Comparison of ENCODE assay signal across 8 mouse cellular contexts in genomic region chr19:47292451-47292951, GRCm38 (mm10).
A peak's percentile ranks its signal among the peaks of the same experiment; 100 is the strongest.
DNase-seq lines count a peak whose midpoint lies in the region; ATAC-seq and TF ChIP-seq lines count a peak whose summit lies in the region.

No protein-coding gene starts in this region.

- H3K36me3 ChIP-seq in intestine, postnatal 0 days (ENCODE audit: control insufficient read depth, insufficient read depth): no peaks in the 10 kb centered on the region; the same call in 1 of the 2 replicates
- no peaks in the 10 kb centered on the region for H3K36me3 ChIP-seq in forebrain, embryonic 12.5 days (replicated peaks)

- no peak overlapping the region for H3K4me2 ChIP-seq in intestine, postnatal 0 days (replicated peaks; ENCODE audit: low read depth)
- H3K4me2 ChIP-seq in forebrain, embryonic 12.5 days: no peak overlapping the region

- H3K27ac ChIP-seq in intestine, postnatal 0 days (ENCODE audit: low read depth, low read length): peak overlapping the region; percentile 62
- no peak overlapping the region for H3K27ac ChIP-seq in forebrain, embryonic 12.5 days

- TF ChIP-seq CTCF in intestine, postnatal 0 days (IDR thresholded peaks at IDR 0.05; ENCODE audit: low read depth): no peak

- H3K4me3 ChIP-seq in intestine, postnatal 0 days (ENCODE audit: low read depth, low read length): no peak overlapping the region
- H3K4me3 ChIP-seq in forebrain, embryonic 12.5 days (replicated peaks): no peak overlapping the region

- H3K9me3 ChIP-seq in intestine, postnatal 0 days (ENCODE audit: control insufficient read depth): no peaks in the 10 kb centered on the region
- no peaks in the 10 kb centered on the region for H3K9me3 ChIP-seq in forebrain, embryonic 12.5 days

- no peaks in the 10 kb centered on the region for H3K4me1 ChIP-seq in intestine, postnatal 0 days (replicated peaks; ENCODE audit: control insufficient read depth, insufficient read depth, low read length)
- H3K4me1 ChIP-seq in forebrain, embryonic 12.5 days: peaks cover 26% of the 10 kb centered on the region

- no peak overlapping the region for H3K9ac ChIP-seq in intestine, postnatal 0 days (ENCODE audit: low read depth, low read length)
- H3K9ac ChIP-seq in forebrain, embryonic 12.5 days: no peak overlapping the region

- WGBS in intestine, postnatal 0 days: 56% methylated on average over 7 of the region's 7 CpGs
- 49% methylated on average over 7 of the region's 7 CpGs for WGBS in forebrain, embryonic 12.5 days

- no peak for ATAC-seq in intestine, postnatal 0 days
- ATAC-seq in forebrain, embryonic 12.5 days (ENCODE audit: low FRiP score): no peak
- no peak for ATAC-seq in megakaryocyte-erythroid progenitor cell, adult 5-6 weeks (replicated peaks; ENCODE audit: low FRiP score, low TSS enrichment, poor library complexity, severe bottlenecking)

- H3K27me3 ChIP-seq in intestine, postnatal 0 days (replicated peaks; ENCODE audit: control insufficient read depth, insufficient read depth, low read length): no peaks in the 10 kb centered on the region
- H3K27me3 ChIP-seq in forebrain, embryonic 12.5 days: peaks cover 10% of the 10 kb centered on the region; the same call in 1 of the 2 replicates

- peak; percentile 43 for DNase-seq in adrenal gland, postnatal 10 days
- no peak for DNase-seq in adrenal gland, postnatal 25 days
- DNase-seq in Muller cell, postnatal 12 days (ENCODE audit: inconsistent ontology term): peak; percentile 68
- DNase-seq in fibroblast of lung, adult 2 months (ENCODE audit: low read depth): peak; percentile 81
- DNase-seq in ovary, postnatal 10 days (ENCODE audit: low spot score): no peak

Comparison
In these comparisons a context has a peak if more than half of its experiments do, and no peak if none do; other contexts are left out.
1. DNase-seq: peak in adrenal gland, postnatal 10 days (single experiment), Muller cell, postnatal 12 days (single experiment) and fibroblast of lung, adult 2 months (single experiment); none in adrenal gland, postnatal 25 days (single experiment) and ovary, postnatal 10 days (single experiment).